Mouse (Mus musculus): Measurements from ENCODE around the gene Grk6.

Gene Grk6

GRCm38 (mm10) chr13:55444937-55445315, at the start of gene Grk6:
Gene Grk6 (plus strand): TSS chr13:55445072.
- DNase-seq (ENCODE audit: low read depth), result peak; percentile 98

- DNase-seq (ENCODE audit: low read depth), result no peak
Observed at GRCm38 (mm10) chr13:55398088-55398487, 46.8 kb upstream of the Grk6 start, which contains the start of gene Slc34a1. Gene Slc34a1 (plus strand): TSS chr13:55398187.

DNA sequence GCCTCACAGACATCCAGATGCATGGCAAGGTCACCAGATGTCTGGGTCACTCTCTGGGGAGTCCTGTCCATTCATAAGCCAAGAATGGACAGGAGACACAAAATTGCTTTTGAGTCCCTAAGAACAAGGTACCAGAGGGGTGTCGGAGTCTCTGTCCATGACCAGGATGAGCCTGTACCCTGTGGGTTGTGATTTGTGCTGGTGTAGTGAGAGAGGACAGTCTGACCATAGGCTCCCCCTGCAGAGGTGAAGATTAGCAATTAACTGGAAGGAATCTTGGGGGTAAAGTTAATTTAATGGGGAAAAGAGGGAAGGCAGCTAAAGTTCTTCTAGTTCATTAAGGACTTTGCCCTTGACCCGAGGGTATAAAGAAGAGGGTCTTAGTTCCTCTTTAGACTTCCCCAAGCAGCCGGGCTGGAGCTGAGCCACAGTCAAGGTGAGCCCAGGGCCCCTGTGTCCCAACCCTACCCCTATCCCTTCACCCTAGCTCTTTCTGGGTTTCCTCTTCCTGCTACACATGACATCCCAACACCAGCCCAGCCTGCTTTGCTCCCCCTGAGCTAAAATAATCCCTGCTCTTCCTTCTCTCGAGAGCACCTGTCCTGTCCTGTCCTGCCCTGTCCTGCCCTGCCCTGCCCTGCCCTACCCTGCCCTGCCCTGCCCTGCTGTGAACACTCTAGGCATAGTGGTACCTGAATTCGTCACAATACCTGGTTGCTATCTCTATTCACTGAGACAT, 45.4 kb upstream of the Grk6 start:
- DNase-seq (ENCODE audit: low read depth), result no peak

DNA sequence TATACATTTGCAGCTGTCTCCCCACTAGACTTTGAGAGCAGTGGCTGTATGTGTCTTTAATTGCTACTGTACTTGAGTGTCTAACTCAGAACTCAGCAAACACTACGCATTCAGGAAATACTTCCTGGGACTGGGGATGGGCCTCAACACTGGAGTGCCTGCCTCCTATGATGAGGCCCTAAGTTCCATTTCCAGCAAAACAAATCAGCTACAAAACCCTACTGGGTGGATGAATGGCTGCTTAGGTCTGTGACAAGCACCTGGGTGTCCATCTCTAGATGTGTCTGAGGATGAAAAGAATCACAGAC, 44.9 kb upstream of the Grk6 start:
- no peak for DNase-seq (ENCODE audit: low read depth)

DNA sequence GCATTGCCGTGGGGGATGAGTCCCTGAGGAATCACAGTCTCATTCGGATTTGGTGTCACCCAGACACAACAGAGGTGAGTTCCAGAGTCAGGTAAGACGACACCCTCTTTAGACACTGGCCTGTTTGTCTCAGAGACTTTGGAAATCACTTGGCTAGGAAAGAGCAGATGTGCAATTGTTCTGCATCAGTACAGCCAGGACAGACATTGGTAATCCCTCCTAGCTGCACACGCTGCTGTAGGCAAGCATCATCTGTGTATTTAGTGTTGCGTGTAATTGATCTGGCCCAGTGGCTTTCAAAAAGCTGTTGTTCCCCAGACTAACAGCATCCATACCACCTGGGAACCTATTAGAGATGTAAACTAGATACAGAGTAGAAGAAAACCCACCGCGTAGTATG, 41.6 kb upstream of the Grk6 start:
- no peak for DNase-seq (ENCODE audit: low read depth)

DNA sequence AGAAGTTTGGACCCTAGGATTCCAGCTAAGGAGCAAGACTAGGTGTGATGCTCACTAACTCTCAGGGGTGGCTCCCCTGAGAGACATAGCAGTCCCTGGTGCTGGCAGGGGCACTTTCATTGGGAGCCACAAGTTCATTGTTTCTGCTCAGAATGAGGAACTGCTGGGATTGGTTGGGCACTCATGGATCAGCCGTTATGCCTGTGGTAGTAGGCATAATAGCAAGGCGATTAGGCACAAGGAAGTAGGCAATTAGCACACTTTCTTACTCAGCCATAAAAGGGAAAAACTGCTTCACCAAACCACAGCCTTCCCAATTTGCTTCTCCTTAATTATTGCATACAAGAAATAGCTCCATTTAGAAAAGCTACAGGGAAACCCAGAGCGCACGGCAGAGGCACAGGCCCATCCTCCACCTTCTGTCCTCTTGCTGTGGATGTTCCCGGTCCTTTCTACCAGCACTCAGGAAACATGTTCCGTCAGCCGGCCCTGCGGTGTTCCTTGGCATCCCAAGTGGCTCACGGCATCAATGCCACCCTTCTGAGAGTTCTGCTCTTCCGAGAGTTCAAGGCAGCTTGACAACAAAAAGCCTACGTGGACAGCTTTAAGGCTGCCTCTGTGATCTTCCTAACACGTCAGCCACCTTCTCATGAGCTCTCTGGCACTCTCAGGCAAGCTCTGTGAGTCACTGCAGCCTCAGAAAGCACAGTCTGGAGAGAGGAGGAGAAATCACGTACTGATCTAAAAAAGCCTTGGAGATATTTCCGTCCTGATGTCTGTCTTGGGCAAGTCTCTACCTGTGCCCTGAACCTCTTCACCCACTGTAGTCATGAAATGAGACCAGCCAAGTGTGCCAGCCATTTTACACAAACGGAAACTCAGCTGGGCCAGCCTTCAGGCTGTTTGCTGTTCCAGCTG, 40.7 kb upstream of the Grk6 start:
- no peak for DNase-seq (ENCODE audit: low read depth)

DNA sequence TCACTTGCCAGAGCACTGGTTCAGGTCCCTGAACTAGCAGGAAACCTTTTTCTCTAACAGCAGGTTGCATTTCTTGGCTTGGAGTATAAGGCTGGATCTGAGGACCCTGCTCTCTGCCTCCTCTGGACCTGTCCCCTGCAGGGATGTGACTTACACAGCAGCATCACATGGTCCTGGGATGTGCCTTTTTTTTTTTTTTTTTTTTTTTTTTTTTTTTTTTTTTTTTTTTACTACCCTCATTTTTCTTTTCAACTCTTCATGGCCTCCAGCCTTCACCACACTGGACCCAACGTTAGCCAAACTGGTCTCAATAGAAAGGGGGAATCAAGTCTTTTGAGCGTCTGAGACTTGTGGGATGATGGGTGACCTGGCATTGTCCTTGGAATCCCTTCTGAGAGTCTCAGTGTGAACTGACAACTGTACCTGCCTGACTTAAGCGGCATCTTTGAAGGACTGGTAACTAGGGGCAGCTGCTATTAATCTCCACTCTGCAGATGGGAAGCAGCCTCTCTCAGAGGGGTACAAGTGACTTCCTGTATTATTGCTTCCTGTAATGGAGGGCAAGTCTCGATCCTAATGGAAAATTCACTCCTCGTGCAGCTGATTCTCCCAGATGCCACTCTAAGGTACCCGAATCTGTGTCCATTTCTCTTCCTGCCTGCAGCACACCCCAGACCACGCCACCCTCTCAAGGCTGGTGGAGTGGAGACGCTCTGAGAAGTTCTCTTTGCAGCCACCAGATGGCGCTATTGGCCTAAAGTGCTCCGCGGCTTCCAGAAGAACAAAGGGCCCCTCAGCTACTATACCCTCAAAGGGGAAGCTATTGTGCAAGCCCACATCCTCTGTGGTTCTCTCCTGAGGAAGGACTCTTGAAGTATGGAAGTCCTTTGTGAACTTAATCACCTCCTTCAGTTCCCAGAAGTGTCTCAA, 39.8 kb upstream of the Grk6 start:
- DNase-seq (ENCODE audit: low read depth), result no peak

GRCm38 (mm10) chr13:55405783-55406390, 39.0 kb upstream of the Grk6 start:
- DNase-seq (ENCODE audit: low read depth), result no peak

GRCm38 (mm10) chr13:55407341-55407740, 37.5 kb upstream of the Grk6 start:
- no peak for DNase-seq (ENCODE audit: low read depth)

DNA sequence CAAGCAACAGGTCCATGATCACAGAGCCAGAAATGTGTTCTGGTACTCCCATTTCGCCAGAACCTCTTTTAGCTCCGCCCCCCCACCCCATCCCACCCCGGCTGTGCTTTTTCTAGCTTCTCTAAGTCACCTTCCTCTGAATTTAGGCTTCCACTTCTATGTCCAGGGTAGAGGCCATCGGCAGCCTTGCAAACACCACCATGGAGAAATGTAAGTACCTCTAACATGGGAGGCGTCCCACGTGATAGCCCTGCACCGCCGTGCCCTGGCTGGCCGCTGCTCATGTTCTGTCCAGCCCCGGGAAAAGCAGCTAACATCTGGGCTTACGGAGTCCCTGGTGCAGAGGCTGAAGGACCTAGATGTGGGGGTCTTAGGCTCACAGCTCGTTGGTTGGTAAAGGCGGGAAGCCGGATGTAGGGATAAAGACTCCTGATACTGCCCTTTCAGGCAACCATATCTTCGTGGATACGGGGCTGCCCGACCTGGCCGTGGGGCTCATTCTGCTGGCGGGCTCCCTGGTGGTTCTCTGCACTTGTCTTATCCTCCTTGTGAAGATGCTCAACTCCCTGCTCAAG, 36.2 kb upstream of the Grk6 start:
- DNase-seq (ENCODE audit: low read depth), result no peak

GRCm38 (mm10) chr13:55411826-55412225, 33.0 kb upstream of the Grk6 start:
- no peak for DNase-seq (ENCODE audit: low read depth)

DNA sequence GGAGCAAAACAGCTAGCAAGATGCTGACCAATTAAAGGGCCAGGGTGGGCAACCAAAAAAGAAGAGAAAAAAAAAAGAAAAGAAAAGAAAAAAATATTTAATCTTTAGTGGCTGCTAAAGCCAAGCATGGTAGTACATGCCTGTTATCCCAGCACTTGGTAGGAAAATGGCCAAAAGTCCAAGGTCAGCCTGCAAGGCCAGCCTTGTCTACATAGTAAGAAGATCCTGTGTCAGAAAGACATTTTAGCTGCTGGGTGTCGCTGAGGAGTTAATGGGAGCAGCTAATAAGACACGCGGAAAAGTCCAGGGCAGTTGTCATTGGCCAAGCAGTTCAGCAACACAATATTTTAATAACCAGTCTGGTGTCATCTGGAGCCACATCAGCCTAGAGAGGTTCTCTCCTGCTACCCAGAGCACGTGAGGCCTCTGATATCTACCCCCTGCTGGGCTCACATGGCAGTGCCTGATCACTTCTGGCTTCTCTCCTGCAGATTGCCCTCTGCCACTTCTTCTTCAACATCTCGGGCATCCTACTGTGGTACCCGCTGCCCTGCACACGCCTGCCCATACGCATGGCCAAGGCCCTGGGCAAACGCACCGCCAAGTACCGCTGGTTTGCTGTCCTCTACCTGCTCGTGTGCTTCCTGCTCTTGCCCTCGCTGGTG, 32.1 kb upstream of the Grk6 start:
- DNase-seq (ENCODE audit: low read depth), result no peak

DNA sequence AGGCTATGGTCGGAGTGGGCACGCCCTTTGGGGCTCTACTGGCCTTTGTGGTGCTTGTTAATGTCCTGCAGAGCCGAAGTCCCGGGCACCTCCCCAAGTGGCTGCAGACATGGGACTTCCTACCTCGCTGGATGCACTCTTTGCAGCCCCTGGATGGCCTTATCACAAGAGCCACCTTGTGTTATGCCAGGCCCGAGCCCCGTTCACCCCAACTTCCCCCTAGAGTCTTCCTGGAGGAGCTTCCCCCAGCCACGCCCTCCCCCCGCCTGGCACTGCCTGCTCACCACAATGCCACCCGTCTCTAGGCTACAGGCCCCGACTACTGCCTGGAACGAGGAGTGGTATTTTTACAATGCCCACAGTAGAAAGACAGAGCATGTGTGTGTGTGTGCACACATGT, 31.5 kb upstream of the Grk6 start:
- no peak for DNase-seq (ENCODE audit: low read depth)

DNA sequence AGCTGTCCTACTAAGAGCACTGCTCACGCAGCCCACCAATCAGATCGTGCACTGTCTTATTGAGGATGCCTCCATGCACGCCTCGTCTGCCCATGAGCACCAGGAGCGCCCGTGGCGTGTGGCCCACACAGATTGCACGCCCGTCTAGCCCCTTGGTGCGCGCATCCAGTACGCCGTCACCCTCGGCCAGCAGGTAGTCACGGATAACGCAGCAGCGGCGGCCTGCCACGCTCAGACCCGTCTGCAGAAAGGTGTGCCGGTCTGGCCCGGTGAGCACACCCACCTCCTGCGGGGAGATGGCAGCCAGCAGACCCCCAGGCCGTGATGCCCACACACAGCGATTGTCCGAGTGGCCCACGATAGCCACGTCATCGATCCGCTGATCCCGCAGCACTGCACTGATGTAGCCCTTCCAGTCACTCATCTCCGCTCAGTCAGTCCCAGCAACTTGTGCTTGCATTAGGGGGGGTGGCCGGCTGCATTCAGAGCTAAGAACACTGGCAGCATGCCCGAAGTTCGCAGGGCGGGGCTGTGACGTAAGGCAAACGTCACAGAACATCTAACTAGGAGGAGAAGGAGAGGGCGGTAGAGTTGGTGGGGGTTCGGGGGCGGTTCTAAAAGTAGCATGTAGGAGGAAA, 30.0 kb upstream of the Grk6 start, which contains the start of gene Pfn3:
Gene Pfn3 (minus strand): TSS at position 490 of the 638 bp plus-strand sequence.
- no peak for DNase-seq (ENCODE audit: low read depth)

GRCm38 (mm10) chr13:55418004-55418403, 26.9 kb upstream of the Grk6 start:
- peak; percentile 59 for DNase-seq (ENCODE audit: low read depth)

GRCm38 (mm10) chr13:55419142-55419541, 25.7 kb upstream of the Grk6 start:
- no peak for DNase-seq (ENCODE audit: low read depth)

DNA sequence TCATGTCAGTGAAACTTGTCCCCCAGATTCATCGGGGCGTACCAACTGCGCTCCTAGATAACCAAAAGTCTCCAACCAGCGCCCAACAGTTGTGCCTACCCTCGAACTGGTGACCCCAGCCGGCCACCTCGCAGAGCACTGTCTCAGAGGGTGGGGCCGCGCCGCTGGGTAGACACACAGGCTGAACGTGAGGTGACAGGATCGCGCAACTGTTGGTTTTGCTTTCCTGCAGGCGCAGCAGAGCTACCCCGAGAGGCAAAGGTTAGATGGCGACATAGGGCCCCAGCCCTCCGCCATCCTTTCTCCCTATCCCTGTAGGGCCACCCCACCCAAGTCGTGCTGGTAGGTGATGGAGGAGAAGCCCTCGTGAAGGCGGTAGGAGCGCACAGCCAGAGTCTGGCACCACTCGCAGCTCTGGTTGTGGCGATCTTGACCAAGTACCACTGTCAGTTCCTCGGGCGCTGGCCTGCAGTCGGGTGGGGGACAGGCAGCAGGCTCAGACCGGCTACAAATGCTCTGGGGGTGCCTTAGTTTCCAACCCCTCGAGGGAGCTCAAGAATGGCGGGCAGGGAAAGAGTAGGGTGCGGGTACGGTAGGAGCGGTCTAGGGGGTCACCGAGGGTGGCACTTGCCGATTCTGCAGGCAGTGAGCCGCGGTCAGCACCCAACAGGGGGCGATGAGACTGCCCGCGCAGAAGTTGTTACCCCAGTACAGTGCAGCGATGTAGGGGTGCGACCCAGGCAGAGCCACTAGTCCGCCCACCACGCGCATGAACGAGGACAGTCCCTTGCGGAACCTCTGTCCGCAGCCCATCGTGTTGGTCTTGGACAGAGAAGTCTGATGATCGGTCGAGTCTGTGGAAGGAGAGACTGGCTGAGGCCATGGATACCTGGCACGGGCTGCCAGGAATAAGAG, 24.6 kb upstream of the Grk6 start:
- no peak for DNase-seq (ENCODE audit: low read depth)

- no peak for DNase-seq (ENCODE audit: low read depth)
Observed at GRCm38 (mm10) chr13:55420933-55421800, 23.7 kb upstream of the Grk6 start.

Data from fibroblast of lung, adult 2 months (primary cell).